ENCODE assay signal across 8 mouse cellular contexts in the genomic region with DNA sequence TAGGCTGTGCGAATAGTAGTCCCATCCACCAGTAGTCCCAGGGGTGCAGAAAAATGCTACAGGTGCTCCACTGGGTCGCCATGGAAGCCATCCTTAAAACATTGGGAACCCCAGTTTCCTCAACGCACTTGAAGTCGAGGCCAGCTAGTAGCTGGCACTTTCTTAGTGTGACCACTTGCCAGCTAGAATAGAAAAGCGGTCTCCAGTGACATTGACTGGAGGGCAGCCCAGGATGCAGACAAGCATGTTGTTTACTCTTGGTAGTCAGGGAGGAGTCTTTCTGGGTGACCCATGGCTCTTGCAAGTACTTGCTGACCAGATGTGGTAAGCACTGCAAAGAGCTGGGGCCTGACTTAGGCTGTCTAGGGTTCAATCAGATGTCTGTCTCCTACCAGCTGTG. TPM values are rescaled to one million over a fixed set of nuclear protein-coding genes. Genes with fewer than 3 reads are reported as not detected.
DNase-seq lines count a peak whose midpoint lies in the region; ATAC-seq and TF ChIP-seq lines count a peak whose summit lies in the region.

No protein-coding gene starts in this region.

- TF ChIP-seq POLR2A in heart, adult 2 months (IDR thresholded peaks at IDR 0.05; ENCODE audit: insufficient read depth, low read depth, low read length), result no peak

- peak; percentile 36 to 42 for DNase-seq in heart, adult 2 months
- no peak for DNase-seq in heart, adult 8-10 months (ENCODE audit: low spot score)
- no peak for DNase-seq in G1E (ENCODE audit: low spot score)
- peak; percentile 49 to 73 for DNase-seq in gastrocnemius, adult 8-10 months (ENCODE audit: low spot score in 2 of 2)
- DNase-seq in limb, embryonic 11.5 days (ENCODE audit: low spot score), result peak; percentile 43
- peak; percentile 33 for DNase-seq in naive thymus-derived CD4-positive, alpha-beta T cell, adult 2 months (ENCODE audit: low read depth)
- DNase-seq in spleen, adult 12 weeks (ENCODE audit: low spot score), result no peak
- DNase-seq in T-cell, adult 2 months (ENCODE audit: low spot score), result no peak

- ATAC-seq in G1E (ENCODE audit: extremely low read depth, insufficient number of reproducible peaks, low FRiP score, poor library complexity, severe bottlenecking), result no peak
- peak; percentile 24; the same call in 1 of the 2 replicates for ATAC-seq in limb, embryonic 11.5 days (ENCODE audit: insufficient number of reproducible peaks, low FRiP score, low TSS enrichment, low read depth)

- H3K79me2 ChIP-seq in heart, adult 2 months (replicated peaks; ENCODE audit: control insufficient read depth, insufficient read depth, low read length), result no peaks in the 10 kb centered on the region

- peak overlapping the region; percentile 63 for H3K4me2 ChIP-seq in limb, embryonic 11.5 days (ENCODE audit: low read depth, severe bottlenecking)

- WGBS in heart, adult 2 months, result 63% methylated on average over 5 of the region's 5 CpGs
- 70% methylated on average over 5 of the region's 5 CpGs for WGBS in limb, embryonic 11.5 days

- H3K27ac ChIP-seq in heart, adult 2 months, result peak overlapping the region; percentile 74; the same call in 1 of the 2 replicates
- no peak overlapping the region; the same call in 1 of the 2 replicates for H3K27ac ChIP-seq in limb, embryonic 11.5 days (replicated peaks; ENCODE audit: low read depth, low read length)

- H3K9me3 ChIP-seq in G1E (replicated peaks), result no peaks in the 10 kb centered on the region
- no peaks in the 10 kb centered on the region for H3K9me3 ChIP-seq in limb, embryonic 11.5 days (ENCODE audit: control insufficient read depth, low read length)

- no peak for TF ChIP-seq EP300 in heart, adult 2 months (IDR thresholded peaks at IDR 0.05; ENCODE audit: insufficient read depth, low read depth, low read length)

- TF ChIP-seq CTCF in heart, adult 2 months (IDR thresholded peaks at IDR 0.05), result no peak
- TF ChIP-seq CTCF in G1E (IDR thresholded peaks at IDR 0.05; ENCODE audit: low read depth, low read length), result no peak

- no peak overlapping the region for H3K9ac ChIP-seq in heart, adult 2 months (ENCODE audit: low read depth, low read length)
- H3K9ac ChIP-seq in limb, embryonic 11.5 days (ENCODE audit: low read length), result peak overlapping the region; percentile 49

- peak overlapping the region; percentile 56 for H3K4me3 ChIP-seq in heart, adult 2 months
- H3K4me3 ChIP-seq in G1E (ENCODE audit: low read depth, low read length), result peak overlapping the region; percentile 74; the same call in 1 of the 2 replicates
- peak overlapping the region; percentile 50 for H3K4me3 ChIP-seq in limb, embryonic 11.5 days (ENCODE audit: low read depth, low read length)

- no peaks in the 10 kb centered on the region for H3K36me3 ChIP-seq in heart, adult 2 months (ENCODE audit: control insufficient read depth, insufficient read depth, low read length)
- peaks cover 32% of the 10 kb centered on the region for H3K36me3 ChIP-seq in G1E (replicated peaks)
- peaks cover 7% of the 10 kb centered on the region for H3K36me3 ChIP-seq in limb, embryonic 11.5 days (ENCODE audit: control insufficient read depth, insufficient read depth, low read length)

- H3K4me1 ChIP-seq in heart, adult 2 months (ENCODE audit: control insufficient read depth, insufficient read depth, low read length), result peaks cover 8% of the 10 kb centered on the region
- H3K4me1 ChIP-seq in G1E (ENCODE audit: insufficient read depth, low read depth, low read length), result peaks cover 35% of the 10 kb centered on the region
- peaks cover 7% of the 10 kb centered on the region for H3K4me1 ChIP-seq in limb, embryonic 11.5 days (ENCODE audit: control insufficient read depth, insufficient read depth, low read length)

- intact Hi-C loops in heart, adult 2 months (cut with DNase I), result loop anchor here (1.0 kb wide), 1 partner anchor 34 kb away; the partner anchor contains the start of gene Mrpl11

- H3K27me3 ChIP-seq in heart, adult 2 months (ENCODE audit: control insufficient read depth, insufficient read depth, low read length), result no peaks in the 10 kb centered on the region
- H3K27me3 ChIP-seq in G1E (ENCODE audit: insufficient read depth, low read length), result peaks cover 19% of the 10 kb centered on the region
- H3K27me3 ChIP-seq in limb, embryonic 11.5 days (ENCODE audit: control insufficient read depth, insufficient read depth, low read length), result no peaks in the 10 kb centered on the region

RNA-seq across cellular contexts. Expression of gene Dpp3, which starts 0.7 kb away (rescaled TPM):
- total RNA-seq in heart, adult 2 months (2021), result 10 to 100 TPM; 12.7 to 16.3 TPM
- polyA plus RNA-seq in heart, adult 2 months (2012; rRNA removed), result 36.1 and 41.0 TPM in 2 replicates
- 10 to 100 TPM; 17.0 to 20.0 (median 18.3) TPM for total RNA-seq in heart, adult 8-10 months (2022)
- 41.5 and 45.4 TPM in 2 replicates for total RNA-seq in G1E (2014; fragmentation: Nextera tagmentation)
- 47.3 and 54.2 TPM in 2 replicates for total RNA-seq in G1E (2017)
- polyA plus RNA-seq in G1E (2012), result 82.6 and 88.2 TPM in 2 replicates
- 10 to 100 TPM; 12.5 to 14.3 (median 13.1) TPM for total RNA-seq in gastrocnemius, adult 8-10 months (2022)
- polyA plus RNA-seq in limb, embryonic 11.5 days (2014; fragmentation: Nextera tagmentation; extraction: Ambion mirVana), result 143 and 147 TPM in 2 replicates

RNA-seq across cellular contexts. Expression of gene Peli3, which starts 14.1 kb away (rescaled TPM):
- total RNA-seq in heart, adult 2 months (2021), result 1 to 10 TPM; 2.4 to 2.5 TPM
- polyA plus RNA-seq in heart, adult 2 months (2012; rRNA removed), result 1.9 and 2.5 TPM in 2 replicates
- 1 to 10 TPM; 3.8 to 7.6 (median 5.2) TPM for total RNA-seq in heart, adult 8-10 months (2022)
- not detected in 2 replicates for total RNA-seq in G1E (2014; fragmentation: Nextera tagmentation)
- total RNA-seq in G1E (2017), result 0.05 TPM in 1 of 2 replicates, not detected in the other
- not detected in 2 replicates for polyA plus RNA-seq in G1E (2012)
- 1 to 10 TPM; 2.7 to 3.8 (median 3.3) TPM for total RNA-seq in gastrocnemius, adult 8-10 months (2022)
- polyA plus RNA-seq in limb, embryonic 11.5 days (2014; fragmentation: Nextera tagmentation; extraction: Ambion mirVana), result 1.6 and 1.9 TPM in 2 replicates

RNA-seq across cellular contexts. Expression of gene Bbs1, which starts 22.4 kb away (rescaled TPM):
- 1 to 10 TPM; 3.5 to 4.5 TPM for total RNA-seq in heart, adult 2 months (2021)
- polyA plus RNA-seq in heart, adult 2 months (2012; rRNA removed), result 2.3 and 3.9 TPM in 2 replicates
- total RNA-seq in heart, adult 8-10 months (2022), result 1 to 10 TPM; 2.6 to 3.2 (median 2.9) TPM
- 5.2 and 5.5 TPM in 2 replicates for total RNA-seq in G1E (2014; fragmentation: Nextera tagmentation)
- total RNA-seq in G1E (2017), result 3.0 and 4.4 TPM in 2 replicates
- 5.6 and 8.7 TPM in 2 replicates for polyA plus RNA-seq in G1E (2012)
- 1 to 10 TPM; 1.1 to 3.3 (median 1.2) TPM for total RNA-seq in gastrocnemius, adult 8-10 months (2022)
- 4.3 and 4.9 TPM in 2 replicates for polyA plus RNA-seq in limb, embryonic 11.5 days (2014; fragmentation: Nextera tagmentation; extraction: Ambion mirVana)

RNA-seq across cellular contexts. Expression of gene Mrpl11, which starts 33.2 kb away (rescaled TPM):
- 10 to 100 TPM; 61.0 to 67.4 TPM for total RNA-seq in heart, adult 2 months (2021)
- polyA plus RNA-seq in heart, adult 2 months (2012; rRNA removed), result 45.2 and 48.5 TPM in 2 replicates
- total RNA-seq in heart, adult 8-10 months (2022), result 10 to 100 TPM; 62.8 to 74.0 (median 69.9) TPM
- total RNA-seq in G1E (2014; fragmentation: Nextera tagmentation) (15.4 and 16.2 TPM in 2 replicates), G1E (2017) (87.0 and 91.6 TPM in 2 replicates)
- 66.8 and 72.2 TPM in 2 replicates for polyA plus RNA-seq in G1E (2012)
- 10 to 100 TPM; 56.3 to 63.7 (median 60.7) TPM for total RNA-seq in gastrocnemius, adult 8-10 months (2022)
- 170 and 182 TPM in 2 replicates for polyA plus RNA-seq in limb, embryonic 11.5 days (2014; fragmentation: Nextera tagmentation; extraction: Ambion mirVana)

RNA-seq across cellular contexts. Expression of gene Zdhhc24, which starts 50.3 kb away (rescaled TPM):
- 1 to 10 TPM; 2.3 to 3.0 TPM for total RNA-seq in heart, adult 2 months (2021)
- 7.8 and 7.9 TPM in 2 replicates for polyA plus RNA-seq in heart, adult 2 months (2012; rRNA removed)
- 1 to 10 TPM; 2.8 to 4.2 (median 3.4) TPM for total RNA-seq in heart, adult 8-10 months (2022)
- total RNA-seq in G1E (2014; fragmentation: Nextera tagmentation) (15.9 and 19.5 TPM in 2 replicates), G1E (2017) (13.9 and 15.7 TPM in 2 replicates)
- 1.8 and 2.0 TPM in 2 replicates for polyA plus RNA-seq in G1E (2012)
- total RNA-seq in gastrocnemius, adult 8-10 months (2022), result 1 to 10 TPM; 1.8 to 3.6 (median 2.6) TPM
- 6.4 and 6.5 TPM in 2 replicates for polyA plus RNA-seq in limb, embryonic 11.5 days (2014; fragmentation: Nextera tagmentation; extraction: Ambion mirVana)

Comparison
In these comparisons a context has a peak if more than half of its experiments do, and no peak if none do; other contexts are left out.
1. DNase-seq: peak in heart, adult 2 months (2 of 2), gastrocnemius, adult 8-10 months (2 of 2), limb, embryonic 11.5 days (single experiment) and naive thymus-derived CD4-positive, alpha-beta T cell, adult 2 months (single experiment); none in heart, adult 8-10 months (single experiment), G1E (single experiment), spleen, adult 12 weeks (single experiment) and T-cell, adult 2 months (single experiment).
2. Peak in every context shown above with its lines, with median percentiles within 50 percentile points of each other: H3K4me3 ChIP-seq.